Mouse (Mus musculus) right cerebral cortex, postnatal 10 days (tissue): ENCODE measurements at regions not wholly inside any gene's neighbourhood (a gene's known extent, or its start where the extent isn't known, plus 50 kb on each side); places are given as distances from the start of the nearest gene placed in this dataset.

Experiments
- DNase-seq, 2 experiments: peaks; one replicate each; pipeline ENCODE4 v3.0.0; 2021; ENCODE audit warnings: low spot score in 2 of 2

- no peak for DNase-seq
Observed at GRCm38 (mm10) chr19:20035223-20035622, 355.5 kb downstream of the Anxa1 start.

DNA sequence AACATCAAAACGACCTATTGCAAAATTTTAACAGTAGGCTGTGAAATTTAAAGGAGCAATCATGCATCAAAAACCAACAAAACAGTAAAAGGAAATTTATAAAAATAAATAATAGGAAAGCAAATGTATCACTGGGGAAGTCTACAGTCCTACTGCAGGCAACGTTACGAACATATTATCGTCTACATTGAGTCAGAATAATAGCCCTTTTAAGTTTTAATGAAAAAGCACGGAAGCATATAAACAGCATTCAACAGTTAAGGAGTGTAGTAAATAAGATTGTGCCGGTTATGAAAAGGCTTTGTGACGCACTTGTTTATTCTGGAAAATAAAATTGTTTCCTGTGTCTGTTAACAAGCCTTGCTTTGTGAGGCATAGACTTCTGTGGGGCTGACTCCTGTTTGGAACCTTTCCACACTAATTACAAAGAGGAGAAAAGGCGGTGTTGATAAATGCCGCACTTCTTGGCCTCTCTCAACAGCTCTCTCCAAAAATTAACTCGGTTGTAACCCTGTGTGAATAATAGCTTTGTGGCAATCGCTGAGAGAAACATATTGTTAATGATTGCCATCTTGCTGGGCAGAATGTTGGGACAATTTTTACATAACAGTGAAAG, 363.0 kb downstream of the Anxa1 start:
- no peak for DNase-seq

DNA sequence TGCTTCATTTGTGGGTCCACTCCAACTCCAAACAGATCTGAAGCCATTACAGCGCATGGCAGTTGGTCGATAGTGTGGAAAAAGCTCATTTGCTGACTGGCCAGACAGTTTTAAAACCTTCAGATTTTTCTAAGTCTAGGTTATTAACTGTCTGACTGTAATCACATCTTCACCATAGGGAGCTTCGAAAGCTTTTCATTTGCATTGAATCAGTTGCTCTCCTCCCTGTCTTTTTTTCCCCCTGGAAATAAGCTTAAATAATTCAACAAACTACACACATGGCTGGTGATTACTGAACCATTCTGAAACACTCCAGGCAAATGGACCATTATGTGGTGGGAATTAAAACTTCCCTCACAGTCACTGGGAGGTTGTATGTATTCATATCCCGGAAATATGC, 376.6 kb downstream of the Anxa1 start:
- DNase-seq = no peak

DNA sequence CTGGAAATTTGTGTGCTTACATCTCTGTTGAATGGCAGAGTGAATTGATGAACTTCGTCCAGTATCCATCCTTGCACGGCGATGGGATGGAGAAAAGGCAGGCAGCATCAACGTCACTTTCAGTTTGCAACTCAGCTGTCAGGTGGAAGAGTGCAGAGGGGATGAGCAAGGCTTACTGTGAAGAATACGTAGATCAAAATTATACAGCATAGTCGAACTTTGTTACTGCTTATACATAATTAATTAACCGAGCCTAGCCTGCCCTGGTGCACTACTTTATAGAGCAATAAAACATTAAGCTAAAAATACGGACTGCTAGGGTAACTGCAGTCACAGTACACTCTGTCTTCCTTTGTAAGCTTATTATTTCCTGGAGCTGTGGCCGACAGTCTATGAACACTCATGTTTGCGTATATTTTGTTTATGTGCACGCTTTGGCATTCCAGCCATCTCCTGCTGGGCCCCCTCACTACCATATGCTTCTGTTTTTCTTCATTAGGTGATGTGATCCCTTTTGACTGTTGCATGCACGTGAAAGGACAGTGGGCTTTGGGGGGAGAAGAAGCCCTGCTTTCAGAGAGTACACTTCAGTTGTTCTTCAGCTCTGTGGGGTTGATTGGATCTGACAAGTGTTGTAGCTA, 380.8 kb downstream of the Anxa1 start:
- no peak for DNase-seq

DNA sequence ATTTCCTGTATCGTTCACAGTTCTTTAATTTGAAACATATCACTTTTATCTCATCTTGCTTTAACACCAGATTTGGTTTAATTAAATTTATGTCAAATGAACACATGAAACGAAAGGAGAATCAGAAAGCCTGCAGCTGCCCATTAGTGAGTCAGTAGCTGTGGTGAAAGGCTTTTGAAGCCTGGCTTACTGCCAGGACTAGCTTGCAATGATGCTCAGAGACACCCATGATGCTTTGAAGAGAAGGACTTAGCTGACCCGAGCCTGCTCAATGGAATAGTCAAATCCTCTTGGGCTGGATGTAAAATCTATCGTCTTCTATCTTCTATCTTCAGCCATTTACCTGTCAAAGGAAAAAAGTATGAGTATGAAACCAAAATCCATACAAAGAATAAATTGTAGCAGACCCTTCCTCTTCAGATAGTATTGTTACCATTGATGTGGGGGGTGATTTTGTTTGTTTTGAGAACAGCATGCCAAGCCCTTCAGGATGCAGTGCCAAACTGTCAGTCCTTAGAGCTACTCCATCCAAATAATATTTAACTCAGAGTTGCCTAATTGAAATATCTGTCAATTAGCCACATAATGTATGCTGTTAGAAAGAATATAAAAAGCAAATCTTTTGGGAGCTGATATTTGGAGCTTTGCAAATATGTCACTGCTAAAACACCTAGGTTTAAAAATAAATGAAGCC, 384.7 kb downstream of the Anxa1 start:
- DNase-seq = peak; percentile 35 to 42

DNA sequence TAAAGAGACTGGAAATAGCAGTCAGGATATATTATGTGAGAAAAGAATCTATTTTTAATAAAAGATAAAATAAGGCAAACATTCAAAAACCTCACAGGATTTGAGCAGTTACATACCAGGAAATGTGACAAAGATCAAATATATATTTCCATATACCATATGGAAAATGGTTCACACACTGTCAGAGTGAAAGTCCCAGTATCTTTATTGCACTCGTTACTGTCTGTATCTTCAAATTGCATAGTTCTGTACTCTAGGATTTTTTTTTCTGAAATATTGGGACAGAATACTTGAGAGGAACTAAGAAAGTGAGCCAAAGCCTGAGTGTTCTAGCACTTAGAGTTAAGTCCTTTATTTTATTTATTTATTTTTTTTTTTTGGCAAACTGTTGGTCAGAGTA, 403.5 kb downstream of the Anxa1 start:
- DNase-seq = no peak

DNA sequence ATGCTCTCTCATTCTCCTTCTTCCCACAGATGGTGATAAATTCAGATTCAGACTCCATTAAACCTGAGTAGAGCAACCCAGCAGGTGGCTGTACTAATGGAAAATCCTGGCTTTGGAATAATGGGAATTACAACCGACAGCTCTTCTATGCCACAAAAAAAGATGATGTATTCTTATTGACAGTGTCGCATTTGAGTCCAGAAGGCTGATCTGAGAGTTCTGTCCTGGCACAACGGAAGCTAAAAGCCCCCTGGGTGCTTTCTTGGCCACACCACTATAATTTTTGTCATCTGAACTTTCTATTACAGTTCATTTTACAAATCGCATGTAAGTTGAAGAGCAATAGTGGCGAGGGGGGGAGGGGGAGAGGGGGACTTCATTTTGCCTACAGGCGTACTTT, 411.9 kb downstream of the Anxa1 start:
- no peak for DNase-seq

DNA sequence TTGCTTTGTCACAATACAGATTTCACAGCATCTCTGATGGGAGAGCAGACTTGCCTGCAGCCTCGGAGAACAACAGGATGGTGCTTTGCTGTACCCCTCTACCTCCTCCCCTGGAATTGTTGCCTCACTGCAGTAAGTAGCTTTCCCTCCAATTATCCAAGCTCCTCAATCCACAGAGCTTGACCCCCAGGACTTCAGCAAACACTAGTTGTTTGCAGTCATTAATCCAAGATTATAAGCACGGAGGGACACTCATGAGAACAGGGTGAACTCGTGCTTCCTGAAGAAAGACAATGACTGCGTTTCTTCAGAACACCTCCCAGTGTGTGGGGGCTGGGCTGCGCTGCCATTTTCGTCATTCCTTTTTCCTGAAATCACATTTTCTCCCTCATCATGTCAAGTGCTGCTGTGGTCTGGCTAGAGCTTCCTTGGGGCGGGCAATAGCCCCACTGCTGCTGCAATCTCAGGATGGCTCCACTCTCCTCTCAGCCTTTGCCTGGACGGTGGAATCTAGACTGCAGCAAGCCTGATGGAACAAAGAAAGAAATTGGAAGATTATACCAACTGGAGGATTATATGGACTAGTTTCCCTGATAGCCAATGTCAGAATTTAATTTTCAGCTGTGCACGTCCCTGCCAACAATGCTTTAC, 413.0 kb downstream of the Anxa1 start:
- no peak for DNase-seq

DNA sequence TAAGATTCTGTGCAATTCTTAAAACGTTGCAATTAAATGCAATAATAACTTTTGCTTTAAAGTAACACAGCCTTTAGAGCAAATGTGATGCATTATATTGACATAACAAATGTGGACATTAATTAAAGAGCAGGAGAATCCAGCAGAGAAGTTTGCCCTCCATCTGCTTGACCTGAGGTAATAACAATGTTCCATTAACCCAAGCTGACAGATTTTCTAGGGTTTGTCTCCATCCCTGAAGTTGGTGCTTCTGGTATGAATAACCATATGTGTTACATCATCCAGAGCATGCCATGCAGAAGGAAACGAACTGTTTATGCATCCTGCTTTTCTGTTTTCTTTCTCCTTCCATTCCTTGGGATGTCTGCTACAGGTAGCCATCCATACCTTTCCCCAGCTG, 414.0 kb downstream of the Anxa1 start:
- no peak for DNase-seq

GRCm38 (mm10) chr19:19969780-19970512, 420.8 kb downstream of the Anxa1 start:
- no peak for DNase-seq

DNA sequence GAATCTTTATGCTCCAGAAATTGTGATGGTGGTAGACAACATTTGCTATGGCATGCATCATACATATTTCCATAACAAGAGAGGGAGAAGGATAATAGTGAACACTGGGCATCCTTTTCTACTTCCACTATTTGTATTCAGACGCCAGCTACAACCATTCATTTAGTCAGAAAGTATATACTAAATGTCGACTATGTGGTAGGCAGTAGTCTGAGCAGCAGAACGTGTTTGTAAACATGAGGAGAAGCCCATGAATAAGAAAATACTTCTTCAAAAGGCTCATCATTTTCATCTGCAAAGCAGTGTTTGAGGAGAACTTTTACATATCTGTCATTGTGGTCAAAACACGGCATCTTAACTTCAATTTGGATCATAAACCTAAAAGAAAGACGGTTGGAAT, 421.4 kb downstream of the Anxa1 start:
- DNase-seq = no peak

- DNase-seq = no peak
Observed at GRCm38 (mm10) chr19:19945247-19945646, 445.5 kb downstream of the Anxa1 start.

DNA sequence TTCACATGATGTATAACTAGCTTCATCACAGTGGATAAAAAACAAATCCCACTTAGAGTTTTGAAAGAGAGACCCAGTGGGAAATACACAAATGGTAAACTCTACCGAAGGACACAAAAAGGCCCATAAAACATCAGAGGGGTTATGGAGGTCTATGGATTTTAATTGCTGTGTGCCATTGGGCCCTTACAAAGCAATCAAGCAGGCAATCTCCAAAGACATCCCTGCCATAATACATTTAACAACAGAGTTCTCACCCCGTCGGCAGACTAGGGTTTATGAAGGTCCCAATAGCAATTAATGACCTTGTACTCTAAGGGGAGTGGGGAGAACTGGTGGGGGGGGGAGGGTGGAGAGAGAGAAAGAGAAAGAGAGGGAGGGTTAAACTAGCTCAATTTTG, 448.0 kb downstream of the Anxa1 start:
- no peak for DNase-seq

DNA sequence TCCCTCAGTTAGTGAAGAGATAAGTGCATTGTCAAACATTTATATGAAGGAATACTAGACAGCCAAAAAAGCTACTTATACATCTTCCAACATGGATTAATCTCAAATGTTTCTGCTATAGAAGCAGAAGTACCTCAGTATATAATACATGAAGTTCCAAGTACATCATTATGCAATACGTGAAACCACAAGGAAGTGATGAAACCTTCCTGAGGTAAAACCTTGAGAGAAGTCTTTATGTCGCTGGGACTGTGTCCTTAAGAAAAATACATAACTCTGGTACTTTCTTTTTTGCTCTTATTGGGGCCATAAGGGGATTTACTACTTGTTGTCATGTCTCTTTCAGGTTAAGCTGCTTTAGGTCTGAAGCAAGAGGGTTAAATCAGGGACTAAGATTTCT, 469.6 kb downstream of the Anxa1 start:
- no peak for DNase-seq

DNA sequence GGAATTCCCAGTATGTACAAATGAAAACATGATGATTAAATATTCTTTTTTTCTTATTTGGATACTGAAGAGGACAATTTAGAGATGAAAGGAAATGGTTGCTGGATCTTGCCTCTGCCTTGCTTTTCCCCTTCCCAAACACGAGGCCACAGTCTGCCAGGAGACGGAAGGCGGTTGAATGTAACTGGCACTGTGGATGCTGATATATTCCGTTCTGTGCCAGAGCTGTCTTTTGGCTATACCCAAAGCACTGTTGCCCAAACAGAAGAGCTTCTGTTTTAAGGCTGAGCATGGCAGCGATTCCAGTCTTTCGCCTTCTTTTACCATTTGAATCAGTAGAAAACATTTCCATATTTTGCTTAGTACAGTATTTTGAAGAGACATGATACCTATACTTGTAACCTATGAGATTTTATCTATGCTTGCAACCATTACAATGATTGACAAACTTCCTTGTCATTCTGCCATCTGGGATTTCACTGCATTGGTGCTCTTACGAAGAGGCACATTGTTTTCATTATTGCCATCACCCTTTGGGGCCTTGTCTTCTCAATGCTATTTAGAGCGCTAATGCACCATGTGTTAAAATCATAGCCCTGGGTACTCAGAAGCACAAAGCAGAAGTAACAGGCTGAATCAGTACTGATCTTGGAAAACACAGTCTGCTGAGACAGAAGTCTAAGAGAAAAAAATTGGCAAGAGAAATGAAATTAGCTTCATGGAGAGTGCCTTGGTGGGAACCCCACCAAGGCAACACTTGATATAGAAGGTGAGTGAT, 504.6 kb downstream of the Anxa1 start:
- DNase-seq = peak; percentile 53 to 57

GRCm38 (mm10) chr19:19880895-19881294, 509.8 kb downstream of the Anxa1 start:
- no peak for DNase-seq

GRCm38 (mm10) chr19:19848152-19848551, 542.6 kb downstream of the Anxa1 start:
- no peak for DNase-seq

GRCm38 (mm10) chr19:19807992-19808391, 582.8 kb downstream of the Anxa1 start:
- DNase-seq = no peak

- DNase-seq = no peak
Observed at GRCm38 (mm10) chr19:19793835-19794234, 596.9 kb downstream of the Anxa1 start.

DNA sequence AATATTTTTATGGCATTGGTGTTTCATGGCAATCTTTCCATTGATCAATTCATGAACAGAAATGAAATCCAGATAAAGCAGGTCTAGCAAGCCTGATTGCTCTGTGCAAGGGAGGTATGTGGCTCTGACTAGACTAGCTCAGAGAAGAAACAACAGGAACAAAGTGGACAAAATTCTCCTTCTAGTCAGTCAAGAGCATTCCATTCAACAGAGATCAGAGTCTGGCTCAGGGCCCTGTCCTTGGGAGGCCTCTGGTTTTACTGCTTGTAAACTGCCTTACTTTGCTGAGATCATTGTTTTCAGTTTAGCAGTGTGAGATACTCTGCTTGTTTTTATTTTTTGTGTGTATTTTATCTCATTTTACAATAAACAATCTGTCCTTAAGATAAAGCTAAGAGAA, 607.2 kb downstream of the Anxa1 start:
- DNase-seq = peak in 1 of 2 experiments; percentile 21

DNA sequence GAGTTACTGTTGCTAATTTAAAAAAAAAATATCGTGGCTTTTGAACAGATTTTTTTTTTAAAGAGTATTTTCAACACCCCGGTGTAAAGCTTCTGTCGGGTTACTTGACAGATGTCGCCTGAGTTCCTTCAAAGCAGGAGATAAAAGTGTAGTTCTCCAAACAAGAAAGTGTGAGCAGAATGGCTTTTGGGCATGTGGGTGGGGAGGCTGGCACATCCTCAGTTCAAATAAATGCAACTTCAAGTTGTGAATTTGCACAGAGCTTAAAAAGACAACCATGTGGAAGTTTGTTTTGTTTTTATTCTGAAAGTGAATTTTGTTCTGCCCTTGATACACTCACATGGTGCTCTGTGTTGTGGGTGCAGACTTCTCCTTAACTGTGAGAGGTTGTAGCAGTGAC, 612.9 kb downstream of the Anxa1 start:
- peak; percentile 33 to 53 for DNase-seq
